In genomic region chr11:88628676-88629075, GRCm38 (mm10) we compare ENCODE assay signal across 17 mouse cellular contexts.
A peak's percentile ranks its signal among the peaks of the same experiment; 100 is the strongest.
DNase-seq lines count a peak whose midpoint lies in the region; ATAC-seq and TF ChIP-seq lines count a peak whose summit lies in the region.
"Had no signal": no experiment of that assay in that cellular context is flagged by ENCODE, and none has a peak within 500 bp of the region (broad histone marks: within the 10 kb centered on the region; RNA-seq: fewer than 3 reads in every experiment).

No protein-coding gene starts in this region.

- H3K9ac ChIP-seq in kidney, embryonic 15.5 days = no peak overlapping the region
- peak overlapping the region; percentile 1; the same call in 1 of the 2 replicates for H3K9ac ChIP-seq in hindbrain, embryonic 13.5 days
- no peak overlapping the region for H3K9ac ChIP-seq in neural tube, embryonic 13.5 days
- H3K9ac ChIP-seq: embryonic facial prominence, embryonic 12.5 days had no signal

- no peak for DNase-seq in kidney, postnatal 10 days
- DNase-seq in adrenal gland, adult 2 months = no peak
- no peak for DNase-seq in left cerebral cortex, postnatal 14 days (ENCODE audit: low spot score in 2 of 2)
- no peak for DNase-seq in embryo, embryonic 10 days (ENCODE audit: low spot score)
- DNase-seq: adrenal gland, postnatal 25 days; cerebellum, adult 11 months; heart, adult 18-20 months; heart, postnatal 4 days; layer of hippocampus, postnatal 36 days; liver; lung, postnatal 10 days; thymus, postnatal 14 days had no signal

- no peak overlapping the region for H3K4me3 ChIP-seq in kidney, embryonic 15.5 days (replicated peaks)
- H3K4me3 ChIP-seq in cortical plate, adult 2 months (ENCODE audit: insufficient read depth, low read length) = no peak overlapping the region
- no peak overlapping the region for H3K4me3 ChIP-seq in hindbrain, embryonic 13.5 days
- H3K4me3 ChIP-seq in neural tube, embryonic 13.5 days = no peak overlapping the region
- H3K4me3 ChIP-seq: embryonic facial prominence, embryonic 12.5 days had no signal

- no peak for TF ChIP-seq POLR2A in cortical plate, adult 2 months (IDR thresholded peaks at IDR 0.05; ENCODE audit: extremely low read depth, insufficient read depth, low read length)

- no peak for ATAC-seq in kidney, embryonic 15.5 days (replicated peaks; ENCODE audit: low FRiP score)
- no peak for ATAC-seq in hindbrain, embryonic 13.5 days (ENCODE audit: low FRiP score)
- ATAC-seq in neural tube, embryonic 13.5 days (ENCODE audit: low read depth) = no peak

- H3K4me2 ChIP-seq in kidney, embryonic 15.5 days = no peak overlapping the region
- no peak overlapping the region for H3K4me2 ChIP-seq in hindbrain, embryonic 13.5 days
- no peak overlapping the region for H3K4me2 ChIP-seq in neural tube, embryonic 13.5 days
- H3K4me2 ChIP-seq: embryonic facial prominence, embryonic 12.5 days had no signal

- H3K36me3 ChIP-seq in kidney, embryonic 15.5 days = 0 out of 2 replicates have a peak, but pooled peaks cover 6% of the 10 kb centered on the region
- no peaks in the 10 kb centered on the region for H3K36me3 ChIP-seq in hindbrain, embryonic 13.5 days
- no peaks in the 10 kb centered on the region for H3K36me3 ChIP-seq in neural tube, embryonic 13.5 days
- H3K36me3 ChIP-seq: embryonic facial prominence, embryonic 12.5 days had no signal

- no peaks in the 10 kb centered on the region for H3K27me3 ChIP-seq in kidney, embryonic 15.5 days
- H3K27me3 ChIP-seq in hindbrain, embryonic 13.5 days = no peaks in the 10 kb centered on the region
- no peaks in the 10 kb centered on the region for H3K27me3 ChIP-seq in neural tube, embryonic 13.5 days
- H3K27me3 ChIP-seq: embryonic facial prominence, embryonic 12.5 days had no signal

- TF ChIP-seq CTCF in cortical plate, adult 2 months (IDR thresholded peaks at IDR 0.05; ENCODE audit: extremely low read depth, insufficient read depth, low read length) = no peak

- H3K4me1 ChIP-seq in kidney, embryonic 15.5 days = peaks cover 81% of the 10 kb centered on the region
- H3K4me1 ChIP-seq in cortical plate, adult 2 months (ENCODE audit: control insufficient read depth, insufficient read depth, low read length) = no peaks in the 10 kb centered on the region; the same call in 1 of the 2 replicates
- peaks cover 74% of the 10 kb centered on the region for H3K4me1 ChIP-seq in hindbrain, embryonic 13.5 days (replicated peaks)
- peaks cover 85% of the 10 kb centered on the region for H3K4me1 ChIP-seq in neural tube, embryonic 13.5 days (replicated peaks)

- WGBS in kidney, embryonic 15.5 days = 61% methylated on average over 3 of the region's 3 CpGs
- 73% methylated on average over 3 of the region's 3 CpGs for WGBS in hindbrain, embryonic 13.5 days
- 73% methylated on average over 3 of the region's 3 CpGs for WGBS in neural tube, embryonic 13.5 days

- peak overlapping the region; percentile 70 for H3K27ac ChIP-seq in kidney, embryonic 15.5 days
- 0 out of 2 replicates have a peak overlapping the region, but pooled peaks have one; percentile 45 for H3K27ac ChIP-seq in cortical plate, adult 2 months (ENCODE audit: insufficient read depth, low read length)
- H3K27ac ChIP-seq in hindbrain, embryonic 13.5 days = peak overlapping the region; percentile 89
- H3K27ac ChIP-seq in neural tube, embryonic 13.5 days (replicated peaks) = peak overlapping the region; percentile 87

- intact Hi-C loops in left cerebral cortex, postnatal 14 days (cut with DNase I) = loop anchor here (5.0 kb wide), 1 partner anchor 46 kb away; no protein-coding TSS in a partner anchor

- H3K9me3 ChIP-seq in kidney, embryonic 15.5 days (replicated peaks) = no peaks in the 10 kb centered on the region
- no peaks in the 10 kb centered on the region for H3K9me3 ChIP-seq in hindbrain, embryonic 13.5 days
- no peaks in the 10 kb centered on the region for H3K9me3 ChIP-seq in neural tube, embryonic 13.5 days
- H3K9me3 ChIP-seq: embryonic facial prominence, embryonic 12.5 days had no signal
